15 mouse cellular contexts compared by ENCODE assay signal in genomic region chr8:8574521-8575499, GRCm38 (mm10).
DNase-seq lines count a peak whose midpoint lies in the region; ATAC-seq and TF ChIP-seq lines count a peak whose summit lies in the region.
"Had no signal": no experiment of that assay in that cellular context is flagged by ENCODE, and none has a peak within 500 bp of the region (broad histone marks: within the 10 kb centered on the region; RNA-seq: fewer than 3 reads in every experiment).

No protein-coding gene starts in this region.

- no peaks in the 10 kb centered on the region for H3K36me3 ChIP-seq in embryonic facial prominence, embryonic 14.5 days (ENCODE audit: control insufficient read depth, insufficient read depth, low read length)
- no peaks in the 10 kb centered on the region for H3K36me3 ChIP-seq in hindbrain, embryonic 14.5 days (replicated peaks; ENCODE audit: control insufficient read depth, insufficient read depth)

- H3K9me3 ChIP-seq in embryonic facial prominence, embryonic 14.5 days (ENCODE audit: control insufficient read depth, low read length), result peaks cover 5% of the 10 kb centered on the region; the same call in 1 of the 2 replicates
- H3K9me3 ChIP-seq in hindbrain, embryonic 14.5 days (ENCODE audit: control insufficient read depth, low read length), result no peaks in the 10 kb centered on the region

- peaks cover 3% of the 10 kb centered on the region; the same call in 1 of the 2 replicates for H3K4me1 ChIP-seq in embryonic facial prominence, embryonic 14.5 days (ENCODE audit: control insufficient read depth, insufficient read depth, low read length)
- peaks cover 22% of the 10 kb centered on the region for H3K4me1 ChIP-seq in hindbrain, embryonic 14.5 days (replicated peaks; ENCODE audit: control insufficient read depth, insufficient read depth, low read length)

- peak; percentile 86 for DNase-seq in brain, embryonic 14.5 days (ENCODE audit: low read depth)
- DNase-seq in embryonic facial prominence, embryonic 14.5 days (ENCODE audit: low spot score), result peak; percentile 26
- DNase-seq in hindbrain, embryonic 14.5 days (ENCODE audit: low spot score), result peak; percentile 55
- peak; percentile 50 for DNase-seq in neural tube, embryonic 10.5 days (ENCODE audit: extremely low spot score, low spot score)
- no peak for DNase-seq in yolk sac, embryonic 10.5 days (ENCODE audit: low spot score)
- DNase-seq in cerebellum, adult 11-12 months, result no peak
- DNase-seq in MN1 (ENCODE audit: low spot score), result no peak
- DNase-seq in natural killer cell, adult 2 months (ENCODE audit: low spot score in 2 of 2), result no peak
- DNase-seq: adrenal gland, adult 8-10 months; cerebellum, adult 8-10 months; layer of hippocampus, postnatal 36 days; liver; thymus, adult 18-20 months had no signal

- no peak overlapping the region for H3K4me2 ChIP-seq in embryonic facial prominence, embryonic 14.5 days (ENCODE audit: low read depth, low read length)
- H3K4me2 ChIP-seq in hindbrain, embryonic 14.5 days (replicated peaks), result peak overlapping the region; percentile 23

- no peak for ATAC-seq in embryonic facial prominence, embryonic 14.5 days (ENCODE audit: low read depth)
- ATAC-seq in hindbrain, embryonic 14.5 days (ENCODE audit: low FRiP score), result peak; percentile 74
- ATAC-seq: lung, postnatal 0 days had no signal

- 54% methylated on average over 19 of the region's 19 CpGs for WGBS in embryonic facial prominence, embryonic 14.5 days
- 14% methylated on average over 19 of the region's 19 CpGs for WGBS in hindbrain, embryonic 14.5 days

- H3K27ac ChIP-seq in embryonic facial prominence, embryonic 14.5 days (replicated peaks; ENCODE audit: low read depth, low read length), result no peak overlapping the region
- H3K27ac ChIP-seq in hindbrain, embryonic 14.5 days, result no peak overlapping the region

- no peaks in the 10 kb centered on the region for H3K27me3 ChIP-seq in embryonic facial prominence, embryonic 14.5 days (replicated peaks; ENCODE audit: control insufficient read depth, insufficient read depth, low read length)
- H3K27me3 ChIP-seq in hindbrain, embryonic 14.5 days (ENCODE audit: control insufficient read depth, insufficient read depth, low read length), result no peaks in the 10 kb centered on the region

- H3K9ac ChIP-seq in embryonic facial prominence, embryonic 14.5 days (ENCODE audit: low read depth, low read length), result no peak overlapping the region
- H3K9ac ChIP-seq in hindbrain, embryonic 14.5 days, result no peak overlapping the region

- H3K4me3 ChIP-seq in embryonic facial prominence, embryonic 14.5 days (ENCODE audit: low read depth, low read length), result no peak overlapping the region
- H3K4me3 ChIP-seq in hindbrain, embryonic 14.5 days (replicated peaks; ENCODE audit: low read length), result no peak overlapping the region
- H3K4me3 ChIP-seq: myocyte had no signal

- no peak for TF ChIP-seq POLR2A in brain, embryonic 14.5 days (IDR thresholded peaks at IDR 0.05; ENCODE audit: borderline replicate concordance, extremely low read depth, insufficient read depth, insufficient read length, poor library complexity, severe bottlenecking)

- no peak for TF ChIP-seq CTCF in brain, embryonic 14.5 days (IDR thresholded peaks at IDR 0.05; ENCODE audit: borderline replicate concordance, extremely low read depth, insufficient read depth, insufficient read length)

Comparison
In these comparisons a context has a peak if more than half of its experiments do, and no peak if none do; other contexts are left out.
1. DNase-seq: peak in brain, embryonic 14.5 days (single experiment), embryonic facial prominence, embryonic 14.5 days (single experiment), hindbrain, embryonic 14.5 days (single experiment) and neural tube, embryonic 10.5 days (single experiment); none in yolk sac, embryonic 10.5 days (single experiment), cerebellum, adult 11-12 months (single experiment), MN1 (single experiment) and natural killer cell, adult 2 months (0 of 2).